Mouse (Mus musculus) heart, postnatal 0 days (tissue): ENCODE data around the gene Avpi1.

Source experiments
- CTCF ChIP-seq: IDR thresholded peaks from 2 replicates; pipeline ENCODE4 v1.5.1; 2016; ENCODE audit warnings: antibody characterized with exemption, control low read depth, low read depth
- EP300 ChIP-seq: IDR thresholded peaks from 2 replicates; pipeline ENCODE4 v1.6.1; 2016; ENCODE audit warnings: antibody characterized with exemption, low read depth

DNA sequence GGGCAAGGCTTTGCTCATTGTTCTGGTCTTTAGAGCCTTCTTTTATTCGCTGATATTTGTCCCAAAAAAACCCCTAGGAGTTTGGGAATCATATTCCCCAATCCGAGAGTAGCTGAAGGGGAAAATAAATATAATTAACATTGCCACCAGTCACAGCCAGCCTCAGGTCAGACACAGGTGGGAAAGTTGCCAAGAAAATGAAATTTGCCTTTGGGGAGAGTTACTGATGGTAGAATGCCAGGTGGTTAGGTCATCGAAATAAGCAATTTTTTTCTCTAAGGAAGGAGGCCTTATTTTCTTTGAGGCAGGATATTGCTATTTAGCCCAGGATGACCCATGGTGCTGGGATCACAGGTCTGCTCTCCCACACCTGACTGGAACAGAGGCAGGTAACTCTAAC lies 37.9 kb upstream of the Avpi1 start:
- no peak for TF ChIP-seq CTCF
- no peak for TF ChIP-seq EP300
